Mouse (Mus musculus) lung, adult 2 months (tissue): ENCODE results near the gene Trim27.

ENCODE experiments used
- CTCF ChIP-seq: fragments of 200-500 bp; IDR thresholded peaks from 2 replicates; pipeline ENCODE4 v1.5.1; 2011; ENCODE audit warnings: mild to moderate bottlenecking, low read length, control low read depth; ENCODE audit not compliant: insufficient read depth
- POLR2A ChIP-seq: fragments of 200-500 bp; IDR thresholded peaks from 2 replicates; pipeline ENCODE4 v1.6.1; 2011; ENCODE audit warnings: low read depth, mild to moderate bottlenecking, control low read depth, low read length, borderline replicate concordance; ENCODE audit errors: extremely low read depth

GRCm38 (mm10) chr13:21142421-21142820 lies 36.8 kb upstream of the Trim27 start:
- TF ChIP-seq CTCF (no peak), POLR2A (no peak)
